Mouse (Mus musculus): ENCODE measurements around the gene Tmem151a. TPM values are rescaled to one million over a fixed set of nuclear protein-coding genes. Genes with fewer than 3 reads are reported as not detected.

Gene Tmem151a
- polyA plus RNA-seq, 1 experiment from 2014 or later, result 34.0 TPM

DNA sequence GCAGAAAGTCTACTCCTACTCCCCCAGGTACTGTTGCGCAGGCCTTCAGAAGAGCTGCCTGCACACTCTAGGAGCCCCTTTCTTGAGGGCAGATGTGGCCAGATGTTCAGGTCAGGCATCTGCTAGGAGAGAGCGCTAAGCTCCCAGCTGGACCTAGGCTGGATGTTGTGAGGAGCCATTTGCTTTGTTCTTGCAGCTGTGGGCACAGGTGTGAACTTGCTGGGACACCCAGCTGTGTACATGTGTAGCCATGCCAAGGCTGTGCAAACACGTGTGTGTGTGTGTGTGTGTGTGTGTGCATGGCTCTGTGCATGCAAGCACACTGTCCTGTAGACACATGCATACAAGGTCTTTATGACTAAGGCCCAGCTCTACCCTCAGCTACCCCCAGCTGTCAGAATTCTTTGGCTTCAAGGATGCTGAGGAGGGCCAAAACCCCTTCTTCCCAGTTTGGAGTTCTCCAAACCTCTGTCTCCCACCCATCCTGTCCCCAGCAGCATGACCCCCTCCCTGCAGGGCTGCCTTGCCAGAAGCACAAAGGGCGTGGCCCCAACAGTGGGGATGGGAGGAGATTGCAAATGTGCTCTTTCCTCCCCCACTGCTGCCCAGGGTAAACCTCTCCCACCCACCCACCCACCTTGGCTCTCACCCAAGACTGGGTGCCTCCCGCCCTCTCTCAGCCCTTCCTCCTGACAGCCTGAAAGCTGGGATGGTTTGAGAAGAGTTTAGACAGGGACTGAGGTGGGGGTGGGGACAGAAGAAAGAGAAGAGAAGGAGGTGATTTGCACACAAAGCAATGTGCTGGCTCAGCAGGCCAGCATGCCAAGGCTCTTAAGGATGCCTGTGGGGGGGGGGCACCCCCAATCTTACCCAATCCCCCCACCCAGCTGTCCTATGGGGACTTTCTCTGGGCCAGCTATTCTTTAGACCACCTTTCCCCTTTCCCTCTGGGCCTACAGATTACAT is 24.7 kb downstream of the Tmem151a start:
- H3K4me1 ChIP-seq (replicated peaks), result peaks cover 19% of the 10 kb centered on the region; the same call in 1 of the 2 replicates
- H3K27ac ChIP-seq (replicated peaks), result no peak overlapping the region; the same call in 1 of the 2 replicates
- no peak overlapping the region for H3K4me2 ChIP-seq
- WGBS, result 39% methylated on average over 5 of the region's 5 CpGs
- no peaks in the 10 kb centered on the region for H3K36me3 ChIP-seq
- H3K9me3 ChIP-seq, result no peaks in the 10 kb centered on the region
- H3K27me3 ChIP-seq, result 0 out of 2 replicates have a peak, but pooled peaks cover 5% of the 10 kb centered on the region
- no peak overlapping the region for H3K4me3 ChIP-seq
- no peak overlapping the region for H3K9ac ChIP-seq
- ATAC-seq (ENCODE audit: low FRiP score, low read depth), result no peak

- Histone ChIP-seq H3K27ac (replicated peaks) (peak overlapping the region; percentile 38; the same call in 1 of the 2 replicates), H3K9ac (0 out of 2 replicates have a peak overlapping the region, but pooled peaks have one; percentile 13), H3K4me1 (replicated peaks) (peaks cover 19% of the 10 kb centered on the region; the same call in 1 of the 2 replicates), H3K36me3 (no peaks in the 10 kb centered on the region), H3K27me3 (0 out of 2 replicates have a peak, but pooled peaks cover 5% of the 10 kb centered on the region), H3K4me3 (no peak overlapping the region), H3K9me3 (no peaks in the 10 kb centered on the region), H3K4me2 (no peak overlapping the region)
- ATAC-seq (ENCODE audit: low FRiP score, low read depth), result peak; percentile 29; the same call in 1 of the 2 replicates
- 16% methylated on average over 10 of the region's 10 CpGs for WGBS
These were observed 26.2 kb downstream of the Tmem151a start for GRCm38 (mm10) chr19:5058801-5059771.

GRCm38 (mm10) chr19:5057876-5058775 is 27.2 kb downstream of the Tmem151a start:
- H3K27ac ChIP-seq (replicated peaks), result peak overlapping the region; percentile 38; the same call in 1 of the 2 replicates
- H3K9me3 ChIP-seq, result no peaks in the 10 kb centered on the region
- H3K4me2 ChIP-seq, result no peak overlapping the region
- H3K4me1 ChIP-seq (replicated peaks), result peaks cover 19% of the 10 kb centered on the region; the same call in 1 of the 2 replicates
- no peak overlapping the region for H3K9ac ChIP-seq
- peaks cover 14% of the 10 kb centered on the region; the same call in 1 of the 2 replicates for H3K27me3 ChIP-seq
- 29% methylated on average over 16 of the region's 16 CpGs for WGBS
- no peak for ATAC-seq (ENCODE audit: low FRiP score, low read depth)
- no peaks in the 10 kb centered on the region for H3K36me3 ChIP-seq
- no peak overlapping the region for H3K4me3 ChIP-seq

GRCm38 (mm10) chr19:5056251-5056650 is 29.1 kb downstream of the Tmem151a start:
- Histone ChIP-seq H3K4me3 (no peak overlapping the region), H3K9ac (0 out of 2 replicates have a peak overlapping the region, but pooled peaks have one; percentile 10), H3K9me3 (no peaks in the 10 kb centered on the region), H3K4me2 (no peak overlapping the region), H3K27me3 (peaks cover 33% of the 10 kb centered on the region), H3K27ac (replicated peaks) (no peak overlapping the region), H3K36me3 (no peaks in the 10 kb centered on the region), H3K4me1 (replicated peaks) (peaks cover 19% of the 10 kb centered on the region; the same call in 1 of the 2 replicates)
- ATAC-seq (ENCODE audit: low FRiP score, low read depth), result peak; percentile 15; the same call in 1 of the 2 replicates
- WGBS, result 12% methylated on average over 6 of the region's 6 CpGs

DNA sequence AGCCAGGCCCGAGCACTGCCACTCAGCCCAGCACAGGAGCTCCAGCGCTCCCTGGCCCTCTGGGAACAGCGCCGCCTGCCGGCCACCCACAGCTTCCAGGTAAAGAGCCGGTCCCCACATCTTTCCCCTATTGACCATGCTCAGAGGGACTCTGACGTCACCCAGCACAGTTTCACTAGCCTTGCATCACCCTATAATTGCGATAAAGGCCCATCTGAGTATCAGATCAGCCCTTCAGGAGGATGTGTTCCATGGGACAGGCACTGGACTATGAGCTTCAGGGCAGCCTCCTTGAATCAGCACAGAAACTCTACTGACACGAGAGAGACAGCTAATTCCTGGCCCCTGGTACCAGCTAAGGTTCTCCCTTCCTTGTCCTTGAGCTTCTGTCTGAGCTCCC is 31.4 kb downstream of the Tmem151a start:
- H3K36me3 ChIP-seq, result peaks cover 3% of the 10 kb centered on the region; the same call in 1 of the 2 replicates
- no peak overlapping the region for H3K4me2 ChIP-seq
- 17% methylated on average over 9 of the region's 9 CpGs for WGBS
- ATAC-seq (ENCODE audit: low FRiP score, low read depth), result no peak
- H3K27ac ChIP-seq (replicated peaks), result no peak overlapping the region
- no peaks in the 10 kb centered on the region for H3K9me3 ChIP-seq
- H3K4me3 ChIP-seq, result no peak overlapping the region
- H3K4me1 ChIP-seq (replicated peaks), result peaks cover 17% of the 10 kb centered on the region
- peaks cover 43% of the 10 kb centered on the region for H3K27me3 ChIP-seq
- no peak overlapping the region for H3K9ac ChIP-seq

DNA sequence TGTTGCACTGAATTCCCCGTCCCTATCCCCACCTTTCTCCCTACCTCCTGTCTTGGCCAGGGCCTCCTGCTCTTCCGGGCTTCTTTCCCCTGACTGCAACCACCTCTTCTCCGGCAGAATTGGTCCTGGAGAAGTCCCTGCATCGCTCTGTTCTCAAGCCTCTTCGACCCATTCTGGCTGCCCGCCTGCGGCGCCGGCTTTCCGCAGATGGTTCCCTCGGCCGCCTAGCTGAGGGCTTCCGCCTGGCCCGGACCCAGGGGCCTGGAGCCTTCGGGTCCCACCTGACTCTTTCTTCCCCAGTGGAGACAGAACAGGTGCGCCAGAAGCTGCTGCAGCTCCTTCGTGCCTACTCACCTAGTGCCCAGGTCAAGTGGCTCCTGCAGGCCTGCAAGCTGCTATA is 32.5 kb downstream of the Tmem151a start:
- Histone ChIP-seq H3K9me3 (no peaks in the 10 kb centered on the region), H3K4me1 (replicated peaks) (peaks cover 13% of the 10 kb centered on the region), H3K9ac (no peak overlapping the region), H3K36me3 (peaks cover 12% of the 10 kb centered on the region; the same call in 1 of the 2 replicates), H3K27ac (replicated peaks) (no peak overlapping the region), H3K27me3 (peaks cover 38% of the 10 kb centered on the region), H3K4me2 (no peak overlapping the region), H3K4me3 (no peak overlapping the region)
- ATAC-seq (ENCODE audit: low FRiP score, low read depth), result no peak
- WGBS, result 55% methylated on average over 17 of the region's 17 CpGs

- Histone ChIP-seq H3K4me1 (replicated peaks) (peaks cover 13% of the 10 kb centered on the region), H3K9ac (no peak overlapping the region), H3K4me3 (no peak overlapping the region), H3K4me2 (no peak overlapping the region), H3K9me3 (no peaks in the 10 kb centered on the region), H3K36me3 (peaks cover 18% of the 10 kb centered on the region; the same call in 1 of the 2 replicates), H3K27ac (replicated peaks) (no peak overlapping the region), H3K27me3 (peaks cover 38% of the 10 kb centered on the region)
- ATAC-seq (ENCODE audit: low FRiP score, low read depth), result no peak
- whole genome bisulfite sequencing, result 26% methylated on average over 25 of the region's 25 CpGs
These were observed 33.0 kb downstream of the Tmem151a start for GRCm38 (mm10) chr19:5052166-5052822.

DNA sequence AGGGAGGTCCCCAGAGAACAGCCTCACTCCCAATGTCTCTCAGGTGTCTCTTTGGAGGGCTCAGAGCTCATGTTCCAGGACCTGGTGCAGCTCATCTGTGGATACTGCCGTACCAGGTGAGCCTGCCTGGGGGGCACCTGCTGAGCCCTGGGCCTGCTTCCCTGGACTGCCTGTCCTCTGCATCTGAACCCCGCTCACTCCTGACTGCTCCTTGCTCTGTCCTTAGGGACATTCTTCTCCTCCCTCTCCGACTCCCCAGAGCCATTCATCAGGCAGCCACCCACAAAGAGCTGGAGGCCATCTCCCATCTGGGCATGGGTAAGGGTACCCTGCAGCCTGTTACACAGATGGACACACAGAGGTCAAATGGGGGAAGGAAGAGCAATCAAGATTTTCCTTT is 33.8 kb downstream of the Tmem151a start:
- Histone ChIP-seq H3K9me3 (no peaks in the 10 kb centered on the region), H3K4me2 (0 out of 2 replicates have a peak overlapping the region, but pooled peaks have one; percentile 16), H3K4me1 (replicated peaks) (peaks cover 12% of the 10 kb centered on the region), H3K4me3 (no peak overlapping the region), H3K27me3 (peaks cover 38% of the 10 kb centered on the region), H3K9ac (no peak overlapping the region), H3K27ac (replicated peaks) (no peak overlapping the region), H3K36me3 (peaks cover 24% of the 10 kb centered on the region)
- ATAC-seq (ENCODE audit: low FRiP score, low read depth), result no peak
- WGBS, result 42% methylated on average over 3 of the region's 3 CpGs

GRCm38 (mm10) chr19:5051031-5051430 is 34.3 kb downstream of the Tmem151a start:
- Histone ChIP-seq H3K4me1 (replicated peaks) (peaks cover 8% of the 10 kb centered on the region), H3K9me3 (no peaks in the 10 kb centered on the region), H3K27me3 (peaks cover 38% of the 10 kb centered on the region), H3K27ac (replicated peaks) (no peak overlapping the region), H3K36me3 (peaks cover 27% of the 10 kb centered on the region), H3K9ac (no peak overlapping the region), H3K4me3 (0 out of 2 replicates have a peak overlapping the region, but pooled peaks have one; percentile 3), H3K4me2 (peak overlapping the region; percentile 16; the same call in 1 of the 2 replicates)
- WGBS, result 9% methylated on average over 17 of the region's 17 CpGs
- ATAC-seq (ENCODE audit: low FRiP score, low read depth), result no peak
